Mouse (Mus musculus) neural tube, embryonic 13.5 days (tissue): Measurements from ENCODE around the gene Psrc1. TPM values are rescaled to one million over a fixed set of nuclear protein-coding genes. Genes with fewer than 3 reads are reported as not detected.

Source experiments
- ATAC-seq: fragments of 200-750 bp; cut with Nextera tagmentation; 2 replicates; pipeline ENCODE4 v1.8.0; 2017; ENCODE audit warnings: low read depth, mild to moderate bottlenecking, moderate TSS enrichment, moderate library complexity
- H3K27ac ChIP-seq: fragments of 300-500 bp; sonication (generic); replicated peaks from 2 replicates; pipeline ENCODE4 v1.5.1; 2015; ENCODE audit warnings: moderate library complexity, mild to moderate bottlenecking, inconsistent platforms
- H3K27me3 ChIP-seq: fragments of 300-500 bp; sonication (generic); 2 replicates; pipeline ENCODE4 v1.6.1; 2015; ENCODE audit warnings: mild to moderate bottlenecking, inconsistent platforms
- H3K36me3 ChIP-seq: fragments of 300-500 bp; sonication (generic); 2 replicates; pipeline ENCODE4 v1.6.1; 2015; ENCODE audit warnings: mild to moderate bottlenecking, inconsistent platforms
- H3K4me1 ChIP-seq: fragments of 300-500 bp; sonication (generic); replicated peaks from 2 replicates; pipeline ENCODE4 v1.6.1; 2015; ENCODE audit warnings: inconsistent platforms
- H3K4me2 ChIP-seq: fragments of 300-500 bp; sonication (generic); 2 replicates; pipeline ENCODE4 v1.6.1; 2015; ENCODE audit warnings: inconsistent platforms, mild to moderate bottlenecking, moderate library complexity
- H3K4me3 ChIP-seq: fragments of 300-500 bp; sonication (generic); 2 replicates; pipeline ENCODE4 v1.5.1; 2015; ENCODE audit warnings: mild to moderate bottlenecking, inconsistent platforms
- H3K9ac ChIP-seq: fragments of 300-500 bp; sonication (generic); 2 replicates; pipeline ENCODE4 v1.6.1; 2015; ENCODE audit warnings: moderate library complexity, mild to moderate bottlenecking, inconsistent platforms
- H3K9me3 ChIP-seq: fragments of 300-500 bp; sonication (generic); 2 replicates; pipeline ENCODE4 v1.6.1; 2016; ENCODE audit warnings: inconsistent platforms
- WGBS: fragments of 180-500 bp; shearing (Covaris S2); methylation state at CpG from one replicate; pipeline ENCODE4 v1.1.7; 2015; 5-methylcytosine and 5-hydroxymethylcytosine counted together
- polyA plus RNA-seq: library from polyadenylated mRNA; unstranded; fragments of >200 nt; fragmentation: Nextera tagmentation; extraction: Ambion mirVana; gene quantifications from 2 replicates; pipeline ENCODE4 v1.2.1, GENCODE M21; 2015

Psrc1 gene
- polyA plus RNA-seq, 1 experiment from 2014 or later: 10.9 TPM

- H3K27ac ChIP-seq: peak overlapping the region; percentile 94
- peaks cover 69% of the 10 kb centered on the region for H3K36me3 ChIP-seq
- peaks cover 67% of the 10 kb centered on the region for H3K4me1 ChIP-seq
- peak overlapping the region; percentile 43 for H3K9ac ChIP-seq
- H3K27me3 ChIP-seq: no peaks in the 10 kb centered on the region
- no peaks in the 10 kb centered on the region for H3K9me3 ChIP-seq
- H3K4me3 ChIP-seq: no peak overlapping the region
- ATAC-seq: peak; percentile 88
- WGBS: 14% methylated on average over 19 of the region's 19 CpGs
- peak overlapping the region; percentile 11; the same call in 1 of the 2 replicates for H3K4me2 ChIP-seq
Observed at GRCm38 (mm10) chr3:108433881-108434495, 50.3 kb downstream of the Psrc1 start.

- WGBS: 66% methylated on average over 17 of the region's 17 CpGs
- H3K36me3 ChIP-seq: peaks cover 56% of the 10 kb centered on the region
- H3K4me1 ChIP-seq: peaks cover 71% of the 10 kb centered on the region
- peak overlapping the region; percentile 94 for H3K27ac ChIP-seq
- no peak overlapping the region for H3K4me3 ChIP-seq
- H3K9ac ChIP-seq: peak overlapping the region; percentile 43; the same call in 1 of the 2 replicates
- H3K27me3 ChIP-seq: no peaks in the 10 kb centered on the region
- H3K9me3 ChIP-seq: no peaks in the 10 kb centered on the region
- no peak for ATAC-seq
- H3K4me2 ChIP-seq: no peak overlapping the region
Observed at GRCm38 (mm10) chr3:108435701-108436379, 52.2 kb downstream of the Psrc1 start.

- ATAC-seq: no peak
- Histone ChIP-seq H3K36me3 (peaks cover 53% of the 10 kb centered on the region), H3K4me3 (no peak overlapping the region)
Observed at GRCm38 (mm10) chr3:108436380-108436714, 52.7 kb downstream of the Psrc1 start.

More at GRCm38 (mm10) chr3:108436380-108436714, 52.7 kb downstream of the Psrc1 start:
- H3K4me1 ChIP-seq: peaks cover 73% of the 10 kb centered on the region
- 54% methylated on average over 7 of the region's 7 CpGs for WGBS
- no peak overlapping the region for H3K4me2 ChIP-seq
- no peaks in the 10 kb centered on the region for H3K9me3 ChIP-seq
- no peaks in the 10 kb centered on the region for H3K27me3 ChIP-seq
- H3K27ac ChIP-seq: peak overlapping the region; percentile 94
- 0 out of 2 replicates have a peak overlapping the region, but pooled peaks have one; percentile 43 for H3K9ac ChIP-seq

Other genes starting within 250 kb of the Psrc1 start
- gene Gnai3, start 237.7 kb upstream of the Psrc1 start, polyA plus RNA-seq: 151 and 164 TPM in 2 replicates
- gene Gpr61, start 229.0 kb upstream of the Psrc1 start, polyA plus RNA-seq: 3.3 and 4.2 TPM in 2 replicates
- gene Amigo1, start 197.5 kb upstream of the Psrc1 start, polyA plus RNA-seq: 16.6 and 21.9 TPM in 2 replicates
- gene Cyb561d1, start 182.6 kb upstream of the Psrc1 start, polyA plus RNA-seq: 3.9 and 4.3 TPM in 2 replicates
- 24.5 and 26.0 TPM in 2 replicates for gene Atxn7l2, start 172.9 kb upstream of the Psrc1 start, polyA plus RNA-seq
- 0.14 and 0.71 TPM in 2 replicates for gene Sypl2, start 157.2 kb upstream of the Psrc1 start, polyA plus RNA-seq
- 242 and 259 TPM in 2 replicates for gene Psma5, start 126.9 kb upstream of the Psrc1 start, polyA plus RNA-seq
- 19.4 and 20.4 TPM in 2 replicates for gene Sort1, start 99.8 kb upstream of the Psrc1 start, polyA plus RNA-seq
- gene Mybphl, start 18.9 kb upstream of the Psrc1 start, polyA plus RNA-seq: not detected in 2 replicates
- 37.6 and 44.1 TPM in 2 replicates for gene Celsr2, start 31.7 kb downstream of the Psrc1 start, polyA plus RNA-seq
- 210 and 223 TPM in 2 replicates for gene Sars, start 61.4 kb downstream of the Psrc1 start, polyA plus RNA-seq
- 0.42 TPM in 1 of 2 replicates, not detected in the other for gene 1700013F07Rik, start 150.3 kb downstream of the Psrc1 start, polyA plus RNA-seq
- 6.9 and 10.6 TPM in 2 replicates for gene 5330417C22Rik, start 152.7 kb downstream of the Psrc1 start, polyA plus RNA-seq
- 57.2 and 58.4 TPM in 2 replicates for gene Tmem167b, start 178.6 kb downstream of the Psrc1 start, polyA plus RNA-seq
- 71.4 and 76.0 TPM in 2 replicates for gene Taf13, start 187.9 kb downstream of the Psrc1 start, polyA plus RNA-seq
- 78.2 and 85.0 TPM in 2 replicates for gene Wdr47, start 207.4 kb downstream of the Psrc1 start, polyA plus RNA-seq